Mouse (Mus musculus): ENCODE measurements at regions not wholly inside any gene's neighbourhood (a gene's known extent, or its start where the extent isn't known, plus 50 kb on each side); places are given as distances from the start of the nearest gene placed in this dataset.

GRCm38 (mm10) chr7:110699596-110699995, 68.4 kb upstream of the Ampd3 start:
- H3K27me3 ChIP-seq (ENCODE audit: insufficient read depth, low read length), result no peaks in the 10 kb centered on the region
- no peaks in the 10 kb centered on the region for H3K9me3 ChIP-seq (ENCODE audit: low read length)
- H3K4me1 ChIP-seq (replicated peaks; ENCODE audit: low read depth, low read length), result no peaks in the 10 kb centered on the region
- H3K4me3 ChIP-seq (replicated peaks; ENCODE audit: low read length), result no peak overlapping the region
- H3K36me3 ChIP-seq (ENCODE audit: insufficient read depth, low read length), result no peaks in the 10 kb centered on the region
- TF ChIP-seq POU5F1 (IDR thresholded peaks at IDR 0.05; ENCODE audit: borderline replicate concordance, low read length), result no peak
- no peak for TF ChIP-seq NANOG (IDR thresholded peaks at IDR 0.05; ENCODE audit: borderline replicate concordance, low read length)

GRCm38 (mm10) chr7:110701681-110702413, 66.2 kb upstream of the Ampd3 start:
- TF ChIP-seq POU5F1 (IDR thresholded peaks at IDR 0.05; ENCODE audit: borderline replicate concordance, low read length), result no peak
- no peak for TF ChIP-seq CTCF (conservative IDR thresholded peaks at IDR 0.05; ENCODE audit: low read length)
- no peak for TF ChIP-seq NANOG (IDR thresholded peaks at IDR 0.05; ENCODE audit: borderline replicate concordance, low read length)
- H3K4me1 ChIP-seq (replicated peaks; ENCODE audit: low read depth, low read length), result no peaks in the 10 kb centered on the region
- H3K4me3 ChIP-seq (replicated peaks; ENCODE audit: low read length), result no peak overlapping the region
- H3K36me3 ChIP-seq (ENCODE audit: insufficient read depth, low read length), result no peaks in the 10 kb centered on the region
- H3K9me3 ChIP-seq (ENCODE audit: low read length), result no peaks in the 10 kb centered on the region
- H3K27me3 ChIP-seq (ENCODE audit: insufficient read depth, low read length), result peaks cover 8% of the 10 kb centered on the region

DNA sequence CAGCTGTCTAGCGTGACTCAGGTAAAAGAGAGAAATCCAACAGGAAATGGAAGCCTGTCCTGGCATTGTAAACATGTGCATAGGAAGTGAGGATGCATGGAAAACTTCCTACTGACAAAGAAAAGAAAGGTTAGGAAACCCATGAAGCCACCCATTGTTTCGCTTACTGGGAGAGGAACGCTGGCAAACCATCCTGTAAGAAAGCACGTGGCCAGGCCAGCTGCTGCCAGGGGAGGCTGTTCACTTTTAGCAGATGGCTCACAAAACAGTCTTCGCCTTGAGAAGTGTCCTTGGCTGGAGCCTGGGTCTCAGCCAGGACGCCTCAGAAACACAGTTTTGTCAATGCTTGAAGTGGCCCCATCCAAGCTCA, 65.6 kb upstream of the Ampd3 start:
- Histone ChIP-seq H3K4me1 (replicated peaks; ENCODE audit: low read depth, low read length) (no peaks in the 10 kb centered on the region), H3K9me3 (ENCODE audit: low read length) (no peaks in the 10 kb centered on the region), H3K4me3 (replicated peaks; ENCODE audit: low read length) (no peak overlapping the region), H3K36me3 (ENCODE audit: insufficient read depth, low read length) (no peaks in the 10 kb centered on the region), H3K27me3 (ENCODE audit: insufficient read depth, low read length) (peaks cover 12% of the 10 kb centered on the region)
- TF ChIP-seq NANOG (IDR thresholded peaks at IDR 0.05; ENCODE audit: borderline replicate concordance, low read length) (no peak), CTCF (conservative IDR thresholded peaks at IDR 0.05; ENCODE audit: low read length) (no peak), POU5F1 (IDR thresholded peaks at IDR 0.05; ENCODE audit: borderline replicate concordance, low read length) (no peak)

DNA sequence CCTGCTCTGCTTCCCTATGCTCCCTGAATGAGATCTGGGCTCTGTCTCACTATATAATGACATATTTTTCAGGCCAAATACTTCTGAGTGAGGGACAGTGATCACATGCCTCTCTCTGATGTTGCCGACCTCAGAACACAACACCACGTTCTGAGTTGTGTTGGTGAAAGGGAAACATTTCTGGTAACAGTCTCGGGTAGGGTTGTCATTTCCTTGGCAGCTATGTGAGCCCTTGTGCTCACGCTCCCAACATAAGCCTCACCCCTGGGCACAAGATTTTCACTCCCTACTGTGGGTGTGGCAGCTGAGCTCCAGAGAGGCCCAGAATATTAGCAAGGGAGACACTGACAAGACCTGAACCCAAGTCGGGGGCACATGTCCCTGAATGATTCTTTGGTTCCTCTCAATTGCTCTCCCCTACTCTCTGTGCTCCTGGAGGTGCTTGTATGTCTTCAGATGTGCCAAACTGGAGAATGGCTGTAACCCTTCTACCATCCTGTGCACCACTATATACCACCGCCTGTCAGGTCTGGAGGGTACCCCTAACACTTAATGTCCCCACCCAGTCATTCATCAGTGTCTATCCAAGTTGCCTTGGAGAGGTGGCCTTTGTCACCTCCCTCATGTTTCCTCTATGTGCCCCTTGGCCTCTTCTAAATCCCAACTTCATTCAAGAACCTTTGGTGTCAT, 62.5 kb upstream of the Ampd3 start:
- H3K36me3 ChIP-seq (ENCODE audit: insufficient read depth, low read length), result no peaks in the 10 kb centered on the region
- 0 out of 2 replicates have a peak, but pooled peaks cover 4% of the 10 kb centered on the region for H3K9me3 ChIP-seq (ENCODE audit: low read length)
- no peak overlapping the region for H3K4me3 ChIP-seq (replicated peaks; ENCODE audit: low read length)
- H3K27me3 ChIP-seq (ENCODE audit: insufficient read depth, low read length), result peaks cover 12% of the 10 kb centered on the region
- TF ChIP-seq CTCF (conservative IDR thresholded peaks at IDR 0.05; ENCODE audit: low read length) (no peak), NANOG (IDR thresholded peaks at IDR 0.05; ENCODE audit: borderline replicate concordance, low read length) (no peak), POU5F1 (IDR thresholded peaks at IDR 0.05; ENCODE audit: borderline replicate concordance, low read length) (no peak)
- peaks cover 10% of the 10 kb centered on the region for H3K4me1 ChIP-seq (replicated peaks; ENCODE audit: low read depth, low read length)

- peaks cover 10% of the 10 kb centered on the region for H3K4me1 ChIP-seq (replicated peaks; ENCODE audit: low read depth, low read length)
- peaks cover 5% of the 10 kb centered on the region for H3K9me3 ChIP-seq (ENCODE audit: low read length)
- peaks cover 12% of the 10 kb centered on the region for H3K27me3 ChIP-seq (ENCODE audit: insufficient read depth, low read length)
- no peak overlapping the region for H3K4me3 ChIP-seq (replicated peaks; ENCODE audit: low read length)
- TF ChIP-seq CTCF (conservative IDR thresholded peaks at IDR 0.05; ENCODE audit: low read length), result no peak
- no peak for TF ChIP-seq POU5F1 (IDR thresholded peaks at IDR 0.05; ENCODE audit: borderline replicate concordance, low read length)
- TF ChIP-seq NANOG (IDR thresholded peaks at IDR 0.05; ENCODE audit: borderline replicate concordance, low read length), result no peak
- no peaks in the 10 kb centered on the region for H3K36me3 ChIP-seq (ENCODE audit: insufficient read depth, low read length)
Measured at GRCm38 (mm10) chr7:110706001-110706695, 61.9 kb upstream of the Ampd3 start.

DNA sequence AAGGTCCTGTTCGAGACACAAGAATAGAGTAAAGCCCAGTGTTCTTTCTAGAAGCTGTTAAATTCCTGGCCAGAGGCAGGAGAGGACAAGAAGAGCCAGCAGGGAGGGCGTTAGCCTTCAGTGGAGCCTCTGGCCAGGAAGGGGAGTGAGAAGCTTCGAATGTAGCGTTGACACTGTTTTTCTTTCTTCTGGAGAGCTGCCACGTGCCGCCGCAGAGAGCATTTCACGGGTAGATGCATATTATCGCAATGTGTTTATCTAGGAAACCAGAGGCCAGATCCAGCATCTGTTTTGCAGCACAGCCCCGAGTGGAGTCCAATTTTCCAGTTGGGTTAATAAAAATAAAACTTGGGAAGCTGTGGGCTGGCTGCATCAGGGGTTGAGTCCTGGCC, 61.3 kb upstream of the Ampd3 start:
- H3K9me3 ChIP-seq (ENCODE audit: low read length), result peaks cover 8% of the 10 kb centered on the region
- H3K4me3 ChIP-seq (replicated peaks; ENCODE audit: low read length), result no peak overlapping the region
- H3K4me1 ChIP-seq (replicated peaks; ENCODE audit: low read depth, low read length), result peaks cover 10% of the 10 kb centered on the region
- H3K36me3 ChIP-seq (ENCODE audit: insufficient read depth, low read length), result no peaks in the 10 kb centered on the region
- TF ChIP-seq POU5F1 (IDR thresholded peaks at IDR 0.05; ENCODE audit: borderline replicate concordance, low read length), result no peak
- TF ChIP-seq CTCF (conservative IDR thresholded peaks at IDR 0.05; ENCODE audit: low read length), result no peak
- TF ChIP-seq NANOG (IDR thresholded peaks at IDR 0.05; ENCODE audit: borderline replicate concordance, low read length), result no peak
- H3K27me3 ChIP-seq (ENCODE audit: insufficient read depth, low read length), result peaks cover 12% of the 10 kb centered on the region

- H3K4me3 ChIP-seq (replicated peaks; ENCODE audit: low read length), result peak overlapping the region; percentile 30; the same call in 1 of the 2 replicates
- peaks cover 10% of the 10 kb centered on the region for H3K4me1 ChIP-seq (replicated peaks; ENCODE audit: low read depth, low read length)
- peaks cover 12% of the 10 kb centered on the region for H3K27me3 ChIP-seq (ENCODE audit: insufficient read depth, low read length)
- H3K9me3 ChIP-seq (ENCODE audit: low read length), result peaks cover 8% of the 10 kb centered on the region
- H3K36me3 ChIP-seq (ENCODE audit: insufficient read depth, low read length), result no peaks in the 10 kb centered on the region
- TF ChIP-seq NANOG (IDR thresholded peaks at IDR 0.05; ENCODE audit: borderline replicate concordance, low read length), result no peak
- TF ChIP-seq POU5F1 (IDR thresholded peaks at IDR 0.05; ENCODE audit: borderline replicate concordance, low read length), result no peak
- no peak for TF ChIP-seq CTCF (conservative IDR thresholded peaks at IDR 0.05; ENCODE audit: low read length)
Measured at GRCm38 (mm10) chr7:110708116-110708515, 59.9 kb upstream of the Ampd3 start.

DNA sequence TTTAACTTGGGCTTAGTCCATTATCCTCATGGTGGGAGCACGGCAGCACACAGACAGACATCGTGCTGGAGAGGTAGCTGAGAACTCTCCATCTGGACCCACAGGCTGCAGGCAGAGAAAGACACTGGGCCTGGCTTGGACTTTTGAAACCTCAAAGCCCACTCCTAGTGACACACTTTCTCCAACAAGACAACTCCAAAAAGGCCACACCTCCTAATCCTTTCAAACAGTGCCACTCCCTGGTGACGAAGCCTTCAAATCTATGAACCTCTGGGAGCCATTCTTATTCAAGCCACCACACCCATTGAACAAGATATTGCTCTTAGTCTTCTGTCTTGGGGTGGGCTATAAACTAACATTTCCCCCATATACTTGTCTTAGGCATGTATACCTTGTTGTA, 59.2 kb upstream of the Ampd3 start:
- TF ChIP-seq NANOG (IDR thresholded peaks at IDR 0.05; ENCODE audit: borderline replicate concordance, low read length) (no peak), CTCF (conservative IDR thresholded peaks at IDR 0.05; ENCODE audit: low read length) (no peak), POU5F1 (IDR thresholded peaks at IDR 0.05; ENCODE audit: borderline replicate concordance, low read length) (no peak)
- Histone ChIP-seq H3K9me3 (ENCODE audit: low read length) (peaks cover 8% of the 10 kb centered on the region), H3K36me3 (ENCODE audit: insufficient read depth, low read length) (no peaks in the 10 kb centered on the region), H3K27me3 (ENCODE audit: insufficient read depth, low read length) (peaks cover 12% of the 10 kb centered on the region), H3K4me1 (replicated peaks; ENCODE audit: low read depth, low read length) (peaks cover 10% of the 10 kb centered on the region), H3K4me3 (replicated peaks; ENCODE audit: low read length) (no peak overlapping the region)
